Mouse (Mus musculus) hematopoietic stem cell, adult 5-6 weeks (primary cell): ENCODE data around the gene Gm11555. TPM values are rescaled to one million over a fixed set of nuclear protein-coding genes. Genes with fewer than 3 reads are reported as not detected.
"Not testable (repeated sequence)": the region's sequence is repeated elsewhere in the genome, so short reads cannot be mapped to it uniquely, and the experiment has no call there.

Experiments
- ATAC-seq, 2 experiments: fragments of 125-278 bp in 1 of 2; replicated peaks in 1 of 2; 2 replicates each; pipeline ENCODE4 v1.8.0; 2016 to 2017; ENCODE audit warnings: inconsistent platforms in 2 of 2, mild to moderate bottlenecking in 2 of 2, moderate number of reproducible peaks in 2 of 2, low read depth in 1 of 2, moderate TSS enrichment in 1 of 2; ENCODE audit not compliant: low FRiP score in 2 of 2, poor library complexity in 2 of 2, severe bottlenecking in 2 of 2, insufficient read depth in 1 of 2, low TSS enrichment in 1 of 2
- total RNA-seq: library from RNA; stranded (forward); fragments of 172-1452, 232-1000 nt; gene quantifications from 2 replicates; pipeline ENCODE4 v1.2.3, GENCODE M21; 2017

The Gm11555 gene
- not detected in 2 replicates for total RNA-seq

- no peak for ATAC-seq
Measured at GRCm38 (mm10) chr11:99650136-99650535, at the start of gene Gm11555. Gene Gm11555, minus strand, starts transcription at chr11:99650236.

GRCm38 (mm10) chr11:99690463-99690862 lies 40.4 kb upstream of the Gm11555 start, which contains the start of gene Gm14190:
Gene Gm14190, minus strand, starts transcription at chr11:99690740.
- ATAC-seq: no peak

- ATAC-seq: not testable (repeated sequence)
Measured at GRCm38 (mm10) chr11:99685235-99685634, 35.2 kb upstream of the Gm11555 start.

GRCm38 (mm10) chr11:99683481-99683880 lies 33.4 kb upstream of the Gm11555 start:
- ATAC-seq: no peak

- no peak for ATAC-seq
Measured at GRCm38 (mm10) chr11:99665860-99666259, 15.8 kb upstream of the Gm11555 start, which contains the start of gene Krtap4-6. Gene Krtap4-6, minus strand, starts transcription at chr11:99665960.

GRCm38 (mm10) chr11:99662802-99663201 lies 12.8 kb upstream of the Gm11555 start:
- ATAC-seq: no peak

- no peak for ATAC-seq
Measured at GRCm38 (mm10) chr11:99659256-99659655, 9.2 kb upstream of the Gm11555 start.

GRCm38 (mm10) chr11:99658467-99659010 lies 8.5 kb upstream of the Gm11555 start, which contains the start of gene Gm11563:
Gene Gm11563, minus strand, starts transcription at chr11:99658960.
- ATAC-seq: not testable (repeated sequence)

GRCm38 (mm10) chr11:99657051-99657450 lies 7.0 kb upstream of the Gm11555 start:
- ATAC-seq: no peak

- ATAC-seq: no peak
Measured at GRCm38 (mm10) chr11:99646444-99646843, 3.6 kb downstream of the Gm11555 start.

GRCm38 (mm10) chr11:99644351-99644750 lies 5.7 kb downstream of the Gm11555 start:
- ATAC-seq: no peak

GRCm38 (mm10) chr11:99643635-99644139 lies 6.3 kb downstream of the Gm11555 start, which contains the start of gene Krtap4-7:
Gene Krtap4-7, minus strand, starts transcription at chr11:99644089.
- not testable (repeated sequence) for ATAC-seq

- ATAC-seq: no peak
Measured at GRCm38 (mm10) chr11:99640926-99641325, 9.1 kb downstream of the Gm11555 start.

GRCm38 (mm10) chr11:99637086-99637485 lies 12.9 kb downstream of the Gm11555 start:
- no peak for ATAC-seq

GRCm38 (mm10) chr11:99634653-99635134 lies 15.3 kb downstream of the Gm11555 start, which contains the start of gene Krtap4-2:
Gene Krtap4-2, minus strand, starts transcription at chr11:99635084.
- no peak for ATAC-seq

- no peak for ATAC-seq
Measured at GRCm38 (mm10) chr11:99633293-99633692, 16.7 kb downstream of the Gm11555 start.

GRCm38 (mm10) chr11:99630890-99631289 lies 19.1 kb downstream of the Gm11555 start:
- no peak for ATAC-seq

- no peak for ATAC-seq
Measured at GRCm38 (mm10) chr11:99628138-99628537, 21.9 kb downstream of the Gm11555 start, which contains the start of gene Krtap4-1. Gene Krtap4-1, minus strand, starts transcription at chr11:99628238.

GRCm38 (mm10) chr11:99620335-99620734 lies 29.7 kb downstream of the Gm11555 start, which contains the start of gene Gm11562:
Gene Gm11562, minus strand, starts transcription at chr11:99620435.
- ATAC-seq: no peak
